Mouse (Mus musculus) hindbrain, embryonic 15.5 days (tissue): ENCODE results near the gene Cotl1. TPM values are rescaled to one million over a fixed set of nuclear protein-coding genes. Genes with fewer than 3 reads are reported as not detected.

ENCODE experiments used
- ATAC-seq: fragments of 200-750 bp; cut with Nextera tagmentation; 2 replicates; pipeline ENCODE4 v1.8.0; 2017; ENCODE audit warnings: low read depth, moderate number of reproducible peaks, moderate TSS enrichment; ENCODE audit not compliant: low FRiP score
- H3K27ac ChIP-seq: fragments of 300-500 bp; sonication (generic); replicated peaks from 2 replicates; pipeline ENCODE4 v1.5.1; 2015; ENCODE audit warnings: mild to moderate bottlenecking, inconsistent platforms
- H3K27me3 ChIP-seq: fragments of 300-500 bp; sonication (generic); 2 replicates; pipeline ENCODE4 v1.6.1; 2015; ENCODE audit warnings: control low read depth, inconsistent platforms
- H3K36me3 ChIP-seq: fragments of 300-500 bp; sonication (generic); 2 replicates; pipeline ENCODE4 v1.6.1; 2015; ENCODE audit warnings: control low read depth, inconsistent platforms
- H3K4me1 ChIP-seq: fragments of 300-500 bp; sonication (generic); replicated peaks from 2 replicates; pipeline ENCODE4 v1.6.1; 2015; ENCODE audit warnings: control low read depth, inconsistent platforms
- H3K4me2 ChIP-seq: fragments of 300-500 bp; sonication (generic); 2 replicates; pipeline ENCODE4 v1.6.1; 2015; ENCODE audit warnings: moderate library complexity, mild to moderate bottlenecking, inconsistent platforms
- H3K4me3 ChIP-seq: fragments of 300-500 bp; sonication (generic); 2 replicates; pipeline ENCODE4 v1.5.1; 2015; ENCODE audit warnings: mild to moderate bottlenecking, inconsistent platforms
- H3K9ac ChIP-seq: fragments of 300-500 bp; sonication (generic); 2 replicates; pipeline ENCODE4 v1.6.1; 2015; ENCODE audit warnings: inconsistent platforms
- H3K9me3 ChIP-seq: fragments of 300-500 bp; sonication (generic); 2 replicates; pipeline ENCODE4 v1.6.1; 2016; ENCODE audit warnings: control low read depth, inconsistent platforms
- WGBS: fragments of 180-500 bp; shearing (Covaris S2); methylation state at CpG from one replicate; pipeline ENCODE4 v1.1.7; 2015; 5-methylcytosine and 5-hydroxymethylcytosine counted together
- polyA plus RNA-seq: library from polyadenylated mRNA; unstranded; fragments of >200 nt; fragmentation: Nextera tagmentation; extraction: Ambion mirVana; gene quantifications from 2 replicates; pipeline ENCODE4 v1.2.1, GENCODE M21; 2015

Gene Cotl1
- polyA plus RNA-seq, 1 experiment from 2014 or later, result 147 TPM

- H3K4me2 ChIP-seq, result no peak overlapping the region
- H3K9ac ChIP-seq, result no peak overlapping the region
- no peak for ATAC-seq
These were observed 45.7 kb downstream of the Cotl1 start for GRCm38 (mm10) chr8:119794689-119795088.

DNA sequence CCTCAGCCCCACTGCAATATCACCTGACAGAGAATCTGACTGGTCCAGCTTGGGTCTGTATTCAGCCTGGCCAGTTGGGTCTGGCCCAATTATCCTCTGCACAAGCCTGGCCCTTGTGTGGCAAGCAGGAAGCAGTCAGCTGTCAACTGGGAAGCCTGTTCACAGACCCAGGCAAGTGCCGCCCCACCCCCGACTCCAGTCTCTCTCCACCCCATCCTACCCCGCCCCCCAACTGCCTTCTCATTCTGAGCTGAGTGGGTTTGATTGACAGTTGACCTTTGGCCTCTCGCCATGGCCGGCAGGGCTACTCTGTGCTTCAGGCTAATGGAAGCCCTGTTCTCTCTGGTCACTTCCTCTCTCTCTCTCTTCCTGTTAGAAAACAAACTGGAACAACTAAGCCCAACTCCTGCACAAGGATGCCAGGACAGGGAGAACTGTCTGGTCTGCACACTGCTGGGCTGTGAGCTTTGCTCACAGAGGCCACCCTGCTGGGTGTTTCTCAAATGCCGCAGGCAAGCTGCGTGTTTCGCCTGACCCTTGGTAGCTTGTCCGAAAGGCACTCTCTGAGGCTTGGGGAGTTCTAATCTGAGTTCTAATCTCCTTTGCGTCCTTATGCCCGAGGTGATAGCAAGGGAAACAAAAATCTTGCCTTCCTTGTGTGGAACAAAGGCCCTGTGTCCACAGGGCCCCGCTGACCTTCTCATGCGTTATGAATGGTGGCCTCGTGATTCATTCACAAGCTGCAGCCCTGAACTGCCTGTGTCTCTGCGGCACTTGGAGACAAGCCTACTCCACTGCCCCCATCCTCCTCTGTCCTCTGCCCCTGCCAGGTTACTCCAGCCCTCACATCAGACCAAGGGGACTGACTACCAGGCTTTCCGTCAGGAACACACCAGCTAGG is 48.3 kb downstream of the Cotl1 start:
- H3K36me3 ChIP-seq, result no peaks in the 10 kb centered on the region
- no peak overlapping the region for H3K4me2 ChIP-seq
- H3K27me3 ChIP-seq, result no peaks in the 10 kb centered on the region
- H3K9ac ChIP-seq, result no peak overlapping the region
- H3K4me3 ChIP-seq, result no peak overlapping the region
- H3K27ac ChIP-seq, result peak overlapping the region; percentile 63
- ATAC-seq, result peak; percentile 63; the same call in 1 of the 2 replicates
- no peaks in the 10 kb centered on the region for H3K9me3 ChIP-seq
- H3K4me1 ChIP-seq, result peaks cover 16% of the 10 kb centered on the region
- 12% methylated on average over 16 of the region's 16 CpGs for WGBS

More at GRCm38 (mm10) chr8:119794689-119795088, 45.7 kb downstream of the Cotl1 start:
- H3K27ac ChIP-seq, result no peak overlapping the region
- WGBS, result 47% methylated on average over 7 of the region's 7 CpGs
- no peaks in the 10 kb centered on the region for H3K27me3 ChIP-seq
- no peaks in the 10 kb centered on the region for H3K36me3 ChIP-seq
- peaks cover 28% of the 10 kb centered on the region for H3K4me1 ChIP-seq
- no peak overlapping the region for H3K4me3 ChIP-seq
- no peaks in the 10 kb centered on the region for H3K9me3 ChIP-seq

DNA sequence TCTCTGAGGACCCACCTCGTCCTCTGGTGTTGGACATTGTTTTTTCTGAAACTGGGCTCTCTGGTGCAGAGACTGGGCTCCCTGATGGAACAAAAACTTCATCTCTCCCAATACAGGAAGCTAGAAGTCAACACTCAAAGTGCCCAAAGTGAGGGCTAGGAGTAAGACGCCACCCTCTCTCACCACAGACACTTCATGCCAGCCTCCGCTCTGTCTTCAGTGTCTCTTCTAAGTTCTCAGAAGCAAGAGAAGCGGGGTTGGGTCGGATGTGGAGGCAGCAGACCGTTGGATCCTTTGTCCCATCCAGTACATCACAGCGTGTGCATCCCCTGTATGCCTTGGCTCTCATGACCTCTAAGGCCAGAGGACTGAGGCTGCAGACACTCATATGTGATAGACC is 50.8 kb downstream of the Cotl1 start:
- no peak overlapping the region for H3K4me3 ChIP-seq

GRCm38 (mm10) chr8:119788607-119789381 is 51.5 kb downstream of the Cotl1 start:
- Histone ChIP-seq H3K27me3 (no peaks in the 10 kb centered on the region), H3K36me3 (no peaks in the 10 kb centered on the region), H3K9ac (no peak overlapping the region), H3K4me3 (no peak overlapping the region), H3K4me2 (no peak overlapping the region), H3K9me3 (no peaks in the 10 kb centered on the region), H3K27ac (0 out of 2 replicates have a peak overlapping the region, but pooled peaks have one; percentile 10), H3K4me1 (peaks cover 29% of the 10 kb centered on the region)
- no peak for ATAC-seq
- WGBS, result 64% methylated on average over 9 of the region's 9 CpGs

More for the DNA sequence above, 50.8 kb downstream of the Cotl1 start:
- no peak for ATAC-seq
- Histone ChIP-seq H3K36me3 (no peaks in the 10 kb centered on the region), H3K9me3 (no peaks in the 10 kb centered on the region), H3K27ac (no peak overlapping the region), H3K27me3 (no peaks in the 10 kb centered on the region), H3K4me2 (no peak overlapping the region), H3K9ac (no peak overlapping the region), H3K4me1 (peaks cover 29% of the 10 kb centered on the region)
- 80% methylated on average over 7 of the region's 7 CpGs for WGBS

GRCm38 (mm10) chr8:119787341-119787740 is 53.0 kb downstream of the Cotl1 start:
- H3K4me3 ChIP-seq, result no peak overlapping the region
- no peak overlapping the region for H3K9ac ChIP-seq
- no peak for ATAC-seq
- no peaks in the 10 kb centered on the region for H3K36me3 ChIP-seq
- 62% methylated on average over 4 of the region's 4 CpGs for WGBS
- no peaks in the 10 kb centered on the region for H3K27me3 ChIP-seq
- H3K4me1 ChIP-seq, result peaks cover 26% of the 10 kb centered on the region
- no peak overlapping the region for H3K4me2 ChIP-seq
- H3K9me3 ChIP-seq, result no peaks in the 10 kb centered on the region
- H3K27ac ChIP-seq, result no peak overlapping the region

GRCm38 (mm10) chr8:119786871-119787270 is 53.5 kb downstream of the Cotl1 start:
- no peak overlapping the region for H3K27ac ChIP-seq
- H3K4me3 ChIP-seq, result no peak overlapping the region
- no peaks in the 10 kb centered on the region for H3K27me3 ChIP-seq
- no peaks in the 10 kb centered on the region for H3K9me3 ChIP-seq
- H3K9ac ChIP-seq, result no peak overlapping the region
- 81% methylated on average over 3 of the region's 3 CpGs for WGBS
- no peak overlapping the region for H3K4me2 ChIP-seq
- H3K4me1 ChIP-seq, result peaks cover 21% of the 10 kb centered on the region
- ATAC-seq, result no peak
- H3K36me3 ChIP-seq, result no peaks in the 10 kb centered on the region

- WGBS, result 24% methylated on average over 18 of the region's 18 CpGs
- ATAC-seq, result peak; percentile 29; the same call in 1 of the 2 replicates
- Histone ChIP-seq H3K9ac (no peak overlapping the region), H3K4me3 (no peak overlapping the region), H3K27me3 (no peaks in the 10 kb centered on the region), H3K4me1 (peaks cover 16% of the 10 kb centered on the region), H3K9me3 (no peaks in the 10 kb centered on the region), H3K36me3 (no peaks in the 10 kb centered on the region), H3K4me2 (0 out of 2 replicates have a peak overlapping the region, but pooled peaks have one; percentile 23), H3K27ac (no peak overlapping the region)
These were observed 54.5 kb downstream of the Cotl1 start for GRCm38 (mm10) chr8:119785764-119786405.

DNA sequence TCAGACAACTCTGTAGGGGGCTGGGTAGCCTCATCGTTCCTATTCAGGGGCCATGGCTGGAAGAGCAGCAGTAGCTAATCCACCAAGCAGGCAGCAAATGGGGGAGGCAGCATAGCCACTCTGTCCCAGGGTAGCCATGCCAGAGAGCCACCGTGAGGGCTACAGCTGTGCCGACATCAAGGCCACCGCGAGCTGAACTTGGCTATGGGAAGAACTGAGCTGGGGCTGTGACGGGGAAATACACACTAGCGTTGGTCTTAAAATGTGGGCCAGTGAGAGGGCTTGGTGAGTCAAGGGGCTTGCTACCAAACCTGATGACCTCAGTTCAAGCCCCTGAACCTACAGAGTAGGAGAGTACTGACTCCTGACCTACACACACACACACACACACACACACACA is 55.7 kb downstream of the Cotl1 start:
- Histone ChIP-seq H3K4me2 (no peak overlapping the region), H3K9me3 (no peaks in the 10 kb centered on the region), H3K27ac (no peak overlapping the region), H3K4me1 (peaks cover 13% of the 10 kb centered on the region), H3K9ac (no peak overlapping the region), H3K4me3 (no peak overlapping the region), H3K27me3 (no peaks in the 10 kb centered on the region), H3K36me3 (no peaks in the 10 kb centered on the region)
- ATAC-seq, result no peak
- WGBS, result 62% methylated on average over 7 of the region's 7 CpGs

DNA sequence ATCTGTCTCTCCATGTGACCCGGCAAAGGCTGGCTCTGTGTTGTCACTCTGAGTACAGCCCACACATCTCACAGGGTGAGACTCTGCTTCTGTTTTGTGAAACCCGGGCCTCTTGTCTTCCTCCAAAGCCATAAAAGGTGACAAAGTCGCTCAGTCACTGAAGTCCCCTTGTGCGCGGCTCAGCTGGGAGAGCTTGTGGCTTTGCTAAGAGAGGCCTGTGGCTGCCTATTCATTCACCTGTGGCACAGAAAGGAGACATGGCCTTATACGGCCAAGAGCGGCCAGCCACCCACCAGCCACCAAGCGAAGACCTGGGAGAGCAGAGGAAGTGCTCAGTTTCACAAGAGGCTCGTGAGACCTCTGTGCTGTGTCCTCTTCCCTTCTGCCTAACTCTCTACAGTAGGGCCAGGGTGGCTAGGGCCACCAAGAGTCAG is 56.2 kb downstream of the Cotl1 start:
- 56% methylated on average over 9 of the region's 9 CpGs for WGBS
- H3K9me3 ChIP-seq, result no peaks in the 10 kb centered on the region
- no peaks in the 10 kb centered on the region for H3K27me3 ChIP-seq
- H3K4me3 ChIP-seq, result no peak overlapping the region
- no peak overlapping the region for H3K27ac ChIP-seq
- no peaks in the 10 kb centered on the region for H3K36me3 ChIP-seq
- ATAC-seq, result no peak
- no peak overlapping the region for H3K4me2 ChIP-seq
- H3K9ac ChIP-seq, result no peak overlapping the region
- H3K4me1 ChIP-seq, result peaks cover 13% of the 10 kb centered on the region

DNA sequence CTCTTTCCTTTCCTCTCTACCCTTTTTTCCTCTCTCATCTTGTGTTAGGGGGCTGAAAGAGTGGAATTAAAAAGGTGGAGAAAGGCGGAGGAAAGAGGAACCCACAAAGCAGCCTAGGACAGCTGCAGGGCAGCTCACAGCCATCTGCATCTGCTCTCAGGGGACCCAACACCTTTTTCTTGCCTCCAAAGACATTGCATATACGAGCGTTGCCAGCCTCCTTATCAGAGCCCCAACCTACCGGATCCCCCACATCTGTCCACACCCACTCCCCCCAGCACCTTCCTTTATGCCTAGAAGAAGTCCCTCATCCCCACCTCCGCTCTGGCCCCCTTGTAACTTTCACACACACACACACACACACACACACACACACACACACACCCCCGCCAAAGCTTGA is 56.8 kb downstream of the Cotl1 start:
- no peaks in the 10 kb centered on the region for H3K27me3 ChIP-seq
- H3K9me3 ChIP-seq, result no peaks in the 10 kb centered on the region
- ATAC-seq, result no peak
- no peak overlapping the region for H3K27ac ChIP-seq
- no peak overlapping the region for H3K4me3 ChIP-seq
- H3K9ac ChIP-seq, result no peak overlapping the region
- no peak overlapping the region for H3K4me2 ChIP-seq
- H3K4me1 ChIP-seq, result peaks cover 18% of the 10 kb centered on the region
- H3K36me3 ChIP-seq, result no peaks in the 10 kb centered on the region
- 76% methylated on average over 6 of the region's 6 CpGs for WGBS

GRCm38 (mm10) chr8:119782715-119783114 is 57.6 kb downstream of the Cotl1 start:
- Histone ChIP-seq H3K4me3 (no peak overlapping the region), H3K9ac (no peak overlapping the region), H3K27ac (no peak overlapping the region), H3K36me3 (no peaks in the 10 kb centered on the region), H3K4me2 (no peak overlapping the region), H3K4me1 (peaks cover 22% of the 10 kb centered on the region), H3K27me3 (no peaks in the 10 kb centered on the region), H3K9me3 (no peaks in the 10 kb centered on the region)
- WGBS, result 5% methylated on average over 5 of the region's 5 CpGs
- no peak for ATAC-seq
